Mouse (Mus musculus) heart, adult 18-20 months (tissue): ENCODE data around the gene Klhl11. TPM values are rescaled to one million over a fixed set of nuclear protein-coding genes. Genes with fewer than 3 reads are reported as not detected.

Experiments used
- DNase-seq, 2 experiments: peaks; one replicate each; pipeline ENCODE4 v3.0.0; 2021 to 2022; ENCODE audit warnings: mixed read lengths in 1 of 2
- total RNA-seq, 2 experiments: library from RNA; stranded (reverse); gene quantifications; 2 replicates each; pipeline ENCODE4 v1.2.3; 2021

Klhl11 gene
- total RNA-seq, 2 experiments from 2014 or later: 7.2 to 7.7 TPM

DNA sequence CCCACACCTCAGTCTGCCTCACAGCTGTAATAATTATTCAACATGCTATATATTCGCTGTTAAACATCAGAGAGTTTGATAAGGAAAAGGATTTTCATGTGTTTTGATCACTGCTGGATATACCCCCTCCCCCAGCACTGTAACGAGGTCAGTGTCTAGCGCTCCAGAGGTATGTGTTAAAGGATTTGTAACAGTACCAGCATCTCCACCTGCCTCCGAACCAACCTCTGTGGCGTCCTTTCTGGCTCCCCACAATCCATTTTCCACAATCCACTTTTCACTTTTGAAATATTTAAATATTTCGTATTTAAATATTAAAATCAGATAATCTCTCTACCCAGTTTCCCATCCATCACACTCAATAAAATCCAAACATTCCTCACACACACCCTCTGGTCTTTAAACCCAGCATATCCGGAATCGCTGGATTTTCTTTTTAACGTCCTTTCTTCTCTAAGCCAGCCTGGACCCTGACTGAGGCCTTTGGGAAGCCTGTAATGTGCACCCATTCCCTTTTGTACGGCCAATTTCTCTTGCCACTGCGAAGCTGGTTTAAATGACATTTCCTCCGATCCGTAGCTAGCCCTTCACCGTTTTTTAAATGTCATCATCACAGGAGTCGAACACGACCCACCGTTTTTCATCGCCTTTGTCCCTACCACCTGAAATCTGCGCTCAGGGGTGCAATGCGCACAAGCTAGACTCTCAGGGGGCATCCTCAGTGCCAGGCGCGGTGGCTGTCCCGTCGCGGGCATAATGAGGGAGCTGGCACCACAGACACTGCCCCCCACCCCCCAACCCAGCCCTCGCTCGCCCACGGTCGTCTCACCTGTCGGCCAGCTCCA, 967 bp downstream of the Klhl11 start:
- no peak for DNase-seq

- DNase-seq: no peak
Measured at GRCm38 (mm10) chr11:100465833-100466232, 6.7 kb downstream of the Klhl11 start.

DNA sequence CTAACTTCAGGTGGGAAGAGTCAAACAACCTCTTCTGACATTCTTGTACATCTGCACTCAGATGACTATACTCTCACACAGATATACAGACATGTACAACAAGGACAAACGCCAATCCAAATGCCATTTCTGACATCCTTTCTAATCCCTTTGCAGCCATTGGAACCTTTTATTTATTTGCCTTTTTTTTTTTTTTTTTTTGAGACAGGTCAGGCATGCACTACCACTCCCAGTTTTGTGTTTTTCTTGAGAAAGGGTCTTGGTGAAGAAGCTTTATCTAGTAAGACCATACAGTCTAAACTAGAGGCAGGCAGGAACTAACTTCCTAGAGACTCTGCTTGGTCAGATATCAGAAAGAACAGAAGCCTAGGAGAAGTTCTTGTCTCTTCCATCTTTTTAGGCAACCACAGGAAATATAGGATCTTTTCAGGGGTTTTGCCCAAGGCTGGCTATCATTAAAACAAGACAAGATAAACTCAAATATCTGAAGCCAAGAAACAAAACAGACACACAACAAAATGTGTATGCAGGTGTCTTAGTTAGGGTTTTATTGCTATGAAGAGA, 7.2 kb downstream of the Klhl11 start:
- no peak for DNase-seq

DNA sequence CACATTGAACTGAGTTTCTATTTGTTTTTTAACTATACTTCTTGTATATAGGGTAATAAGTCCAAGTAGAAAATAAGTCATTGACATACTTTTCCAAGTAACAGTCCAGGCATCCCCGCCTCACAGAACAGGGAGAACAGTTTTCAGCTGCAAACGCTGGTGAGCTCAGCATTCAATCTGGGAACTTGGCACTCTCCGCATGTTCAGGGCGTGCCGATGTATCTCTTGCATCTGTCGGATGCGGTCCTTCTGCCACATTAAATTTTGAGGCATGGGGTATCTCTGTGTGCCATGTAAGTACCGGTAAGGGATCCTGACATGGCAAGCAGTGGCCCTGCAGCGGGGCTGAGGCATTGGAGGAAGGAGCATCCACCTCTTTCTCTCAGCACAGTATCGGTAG, 9.8 kb downstream of the Klhl11 start:
- no peak for DNase-seq

DNA sequence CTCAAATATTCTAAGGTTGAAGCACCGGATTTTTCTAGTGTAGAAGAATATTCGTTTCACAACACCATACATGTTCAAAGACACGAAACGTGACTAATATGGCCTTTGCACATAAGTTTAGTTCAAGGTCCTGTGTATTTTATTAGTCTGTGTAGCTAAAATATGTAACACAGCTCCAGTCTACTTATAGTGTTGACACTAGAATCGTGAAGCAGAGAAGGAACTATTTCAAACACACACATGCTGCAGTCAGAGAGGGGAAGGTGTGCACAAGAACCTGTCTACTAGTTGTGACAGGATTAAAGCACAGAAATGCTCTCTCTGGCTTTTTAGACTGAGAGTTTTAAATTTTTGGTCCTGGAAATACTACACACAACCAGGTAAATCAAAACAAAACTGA, 14.8 kb downstream of the Klhl11 start:
- DNase-seq: no peak

DNA sequence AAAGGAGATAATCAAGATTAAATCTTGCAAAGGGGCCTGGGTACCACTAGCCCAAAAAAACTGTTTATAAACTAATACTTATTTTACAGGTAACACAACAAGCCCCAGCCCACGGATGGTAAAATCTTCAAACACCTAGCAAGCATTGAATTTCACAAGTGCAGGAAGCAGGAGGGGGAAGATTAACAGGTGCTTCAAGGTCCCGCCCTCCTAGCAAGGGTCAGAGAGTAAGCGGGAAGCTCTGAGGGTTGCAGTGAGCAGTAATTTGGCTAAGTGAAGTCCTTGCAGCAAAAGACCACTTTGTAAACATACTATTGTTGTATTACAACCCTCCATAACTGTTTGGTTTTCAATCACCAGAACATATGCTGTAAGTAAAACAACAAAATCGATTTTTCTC, 15.3 kb downstream of the Klhl11 start:
- DNase-seq: no peak

GRCm38 (mm10) chr11:100442625-100443024, 29.9 kb downstream of the Klhl11 start:
- DNase-seq: no peak

- no peak for DNase-seq
Measured at GRCm38 (mm10) chr11:100441797-100442196, 30.7 kb downstream of the Klhl11 start, which contains the start of the genes Nt5c3b and Klhl10. TSS of gene Nt5c3b (minus strand) at chr11:100441808. TSS of gene Klhl10 (plus strand) at chr11:100441917.

DNA sequence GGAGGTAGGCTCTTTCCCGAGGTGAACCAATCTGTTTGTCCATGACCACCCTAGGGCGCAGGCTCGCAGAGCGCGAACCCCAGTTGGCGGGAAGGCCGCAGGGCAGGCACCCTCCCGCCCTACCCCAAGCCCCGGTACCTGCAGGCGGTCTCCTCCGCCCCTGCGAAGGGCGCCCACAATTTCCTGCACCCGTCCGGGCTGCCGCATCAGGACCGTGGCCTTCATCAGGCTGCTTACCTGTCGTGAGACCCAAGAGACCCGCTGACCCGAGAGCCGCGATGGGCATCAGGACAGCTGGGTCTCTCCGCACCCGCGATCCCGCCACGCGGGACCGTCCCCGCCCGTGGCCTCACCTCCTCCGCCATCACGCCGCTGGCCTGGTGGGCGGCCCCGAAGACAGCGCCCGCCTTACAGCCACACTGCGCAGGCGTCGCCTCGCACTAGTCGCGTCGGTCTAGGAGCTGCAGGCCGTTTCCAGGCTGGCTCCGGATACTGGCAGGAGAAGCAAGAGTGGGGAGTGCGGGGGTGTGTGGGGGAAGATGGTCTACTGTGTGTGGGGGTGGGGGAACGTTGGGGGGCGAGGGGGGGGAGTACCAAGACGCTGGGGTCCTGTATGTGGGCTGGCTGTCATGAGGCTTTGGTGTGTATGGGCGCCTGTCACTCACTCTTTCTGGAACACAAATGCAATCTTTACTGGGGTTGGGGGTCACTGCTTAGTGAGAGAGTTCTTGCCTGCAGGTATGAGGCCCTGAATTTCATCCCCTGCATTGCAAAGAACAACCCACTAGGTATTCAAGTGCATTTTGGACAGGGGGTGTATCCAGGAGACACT, 31.6 kb downstream of the Klhl11 start:
- peak; percentile 90 to 91 for DNase-seq

DNA sequence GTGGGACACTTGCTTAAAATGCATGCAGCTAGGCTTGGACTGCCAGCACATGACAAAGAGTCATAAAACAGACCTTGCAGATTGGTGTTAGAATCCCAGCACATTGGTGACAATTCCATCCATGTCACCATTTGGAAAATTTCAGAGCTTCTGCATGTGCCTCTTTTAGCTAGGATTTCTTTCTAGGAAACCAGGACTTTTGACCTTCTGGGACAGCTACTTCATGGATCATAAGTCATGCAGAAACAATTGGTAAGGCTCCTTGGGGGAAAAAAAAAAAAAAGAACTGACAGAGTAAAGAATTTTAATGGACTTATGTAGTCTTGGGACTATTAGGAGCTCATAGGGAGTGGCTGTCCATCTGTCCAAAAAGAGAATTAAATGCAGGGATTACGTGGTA, 34.6 kb downstream of the Klhl11 start:
- no peak for DNase-seq

DNA sequence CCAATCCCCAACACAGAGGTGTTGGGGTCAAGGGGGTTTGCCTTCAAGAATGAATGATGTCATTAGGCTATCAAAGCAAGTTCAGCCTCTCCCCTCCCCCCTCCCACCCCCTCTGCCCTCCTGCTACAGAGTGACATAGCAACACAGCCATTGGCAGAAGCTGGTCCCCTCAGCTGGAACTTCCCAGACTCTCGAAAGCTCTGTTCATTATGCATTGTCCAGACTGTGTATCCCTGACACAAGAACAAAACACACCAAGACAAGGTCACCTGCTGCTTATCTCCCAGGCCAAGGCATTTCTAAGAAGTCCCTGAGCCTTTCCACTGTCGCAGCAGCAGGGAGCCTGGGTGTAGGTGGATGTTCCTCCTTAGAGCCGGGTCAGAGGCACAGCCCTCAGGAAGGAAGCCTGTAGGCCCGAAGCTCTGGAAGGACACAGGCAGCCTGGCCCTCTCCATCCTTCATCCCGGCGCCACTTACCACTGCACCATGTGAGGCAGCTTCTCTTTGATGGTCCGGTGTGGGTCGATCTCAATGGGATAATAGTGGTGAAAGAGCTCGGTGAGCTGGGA, 36.8 kb downstream of the Klhl11 start:
- DNase-seq: no peak

GRCm38 (mm10) chr11:100432002-100432401, 40.5 kb downstream of the Klhl11 start:
- DNase-seq: no peak

- DNase-seq: peak; percentile 54 to 74
Measured at GRCm38 (mm10) chr11:100430052-100430451, 42.5 kb downstream of the Klhl11 start.

DNA sequence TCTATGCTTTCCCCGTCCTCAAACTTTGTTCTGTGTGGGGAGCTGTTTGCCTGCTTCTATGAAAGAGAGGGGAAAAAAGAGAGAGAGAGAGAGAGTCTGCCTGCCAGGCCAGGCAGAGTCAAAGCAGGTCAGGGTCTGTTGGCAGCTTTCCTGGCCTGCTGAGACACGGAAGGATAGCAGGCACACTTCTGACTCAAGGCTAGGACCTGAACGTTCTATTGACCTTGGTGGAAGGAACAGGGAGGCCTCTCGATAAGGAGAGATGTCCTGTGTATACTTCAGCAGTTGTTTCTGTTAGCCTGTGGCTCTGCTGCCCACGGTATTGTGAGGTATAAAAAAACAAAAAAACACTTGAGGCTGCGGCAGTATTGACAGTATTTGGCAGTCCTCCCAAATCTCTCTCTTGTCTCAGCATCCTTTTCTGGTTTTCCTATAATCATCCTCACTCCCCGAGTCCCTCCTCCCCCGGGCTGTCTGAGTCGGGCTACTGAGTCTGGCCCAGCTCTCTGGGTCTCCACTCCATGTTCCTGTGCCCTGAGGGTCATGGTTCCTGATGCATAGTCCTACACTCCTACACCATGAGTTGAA, 43.8 kb downstream of the Klhl11 start:
- DNase-seq: peak; percentile 55 to 64

GRCm38 (mm10) chr11:100426820-100427219, 45.7 kb downstream of the Klhl11 start:
- DNase-seq: no peak

DNA sequence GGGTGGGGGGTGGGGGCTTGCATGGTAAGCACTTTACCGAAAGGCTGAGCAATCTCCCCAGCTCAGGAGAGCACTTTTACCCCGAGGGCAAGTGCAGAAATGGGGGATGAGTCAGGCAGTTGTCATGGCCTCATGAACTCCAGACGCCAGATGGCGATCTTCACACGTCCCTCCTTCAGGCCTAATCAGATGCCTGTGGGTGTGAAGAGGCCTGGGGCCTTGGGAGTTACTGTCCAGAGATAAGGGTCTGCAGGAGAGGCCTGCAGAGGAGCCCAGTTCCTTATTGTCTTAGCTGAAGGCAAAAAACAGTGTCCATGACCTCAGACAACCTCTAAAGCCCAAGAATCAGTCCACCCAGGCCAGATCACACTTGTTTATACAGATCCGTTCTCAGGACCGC, 46.7 kb downstream of the Klhl11 start:
- DNase-seq: peak; percentile 76 to 87

GRCm38 (mm10) chr11:100423836-100424235, 48.7 kb downstream of the Klhl11 start:
- no peak for DNase-seq

DNA sequence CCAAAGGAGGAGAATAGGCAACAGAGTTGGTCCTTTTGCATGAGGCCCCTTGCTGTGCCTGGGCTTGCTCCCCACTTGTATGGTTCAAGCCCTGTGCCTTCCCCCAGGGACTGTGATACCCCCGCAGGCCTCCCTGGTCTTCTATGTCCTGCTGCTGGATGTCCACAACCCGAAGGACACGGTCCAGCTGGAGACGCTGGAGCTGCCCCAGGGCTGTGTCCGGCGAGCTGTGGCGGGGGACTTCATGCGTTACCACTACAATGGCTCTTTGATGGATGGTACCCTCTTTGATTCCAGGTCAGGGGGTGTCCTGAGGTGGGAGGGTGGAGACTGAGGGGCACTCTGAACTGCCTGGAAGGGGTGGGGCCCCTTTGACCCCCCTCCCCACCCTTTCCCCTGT, 51.0 kb downstream of the Klhl11 start:
- DNase-seq: no peak

DNA sequence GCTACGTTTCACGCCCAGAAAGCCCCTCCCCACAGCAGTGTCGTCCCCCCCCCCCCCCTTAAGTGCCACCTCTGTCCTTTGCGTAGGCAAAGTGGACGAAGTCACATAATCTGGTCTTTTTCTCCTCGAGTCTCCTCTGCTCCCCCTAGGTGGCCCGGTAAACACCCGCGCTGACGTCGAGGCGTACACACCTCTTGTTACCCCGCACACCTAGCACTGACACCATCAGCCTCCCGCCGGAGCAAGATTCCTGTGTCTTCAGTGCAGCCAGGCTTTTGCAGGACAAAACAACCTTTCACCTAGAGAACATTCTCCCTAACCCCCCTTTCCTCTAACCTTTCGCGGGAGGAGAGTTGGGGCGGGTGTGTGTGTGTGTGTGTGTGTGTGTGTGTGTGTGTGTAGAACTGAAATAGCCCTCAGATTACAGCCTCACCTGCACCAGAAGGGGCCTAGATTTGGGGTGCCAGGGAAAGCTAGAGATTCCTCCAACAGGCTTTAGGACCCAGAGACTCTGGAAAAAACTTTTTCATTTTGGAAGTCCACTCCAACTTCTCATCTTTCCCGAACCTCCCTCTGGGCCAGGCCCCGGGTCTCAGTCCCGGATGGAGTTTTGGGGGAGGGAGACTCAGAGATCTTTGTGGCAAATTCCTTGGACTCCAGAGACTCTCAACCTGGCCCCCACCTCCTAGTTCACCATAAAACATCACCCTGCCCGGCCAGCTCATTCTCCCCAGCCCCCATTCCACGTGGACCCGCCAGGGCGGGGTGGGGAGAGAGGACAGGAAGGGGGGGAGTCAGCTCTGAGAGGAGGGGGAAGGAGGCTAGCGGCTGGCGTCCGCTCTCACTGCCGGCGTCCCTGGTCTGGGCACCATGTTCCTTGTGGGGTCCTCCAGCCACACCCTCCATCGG, 57.4 kb downstream of the Klhl11 start, which contains the start of gene Fkbp10:
Fkbp10 (plus strand) TSS at position 784 of the 909 bp plus-strand sequence.
- peak; percentile 79 to 80 for DNase-seq

- DNase-seq: peak; percentile 87 to 88
Measured at GRCm38 (mm10) chr11:100414021-100414913, 58.3 kb downstream of the Klhl11 start, which contains the start of gene P3h4. TSS of gene P3h4 (minus strand) at chr11:100414836.
